Mouse (Mus musculus) spleen, postnatal 36 days (tissue): ENCODE results near the gene 1700042G07Rik.
A peak's percentile ranks its signal among the peaks of the same experiment; 100 is the strongest.
"Not testable (repeated sequence)": the region's sequence is repeated elsewhere in the genome, so short reads cannot be mapped to it uniquely, and the experiment has no call there.

Source experiments
- DNase-seq, 2 experiments: peaks; one replicate each; pipeline ENCODE4 v3.0.0; 2022; ENCODE audit warnings: low spot score in 2 of 2, mixed read lengths in 1 of 2

1700042G07Rik gene

GRCm38 (mm10) chr4:116208891-116209290 is 35.7 kb downstream of the 1700042G07Rik start:
- DNase-seq: no peak

DNA sequence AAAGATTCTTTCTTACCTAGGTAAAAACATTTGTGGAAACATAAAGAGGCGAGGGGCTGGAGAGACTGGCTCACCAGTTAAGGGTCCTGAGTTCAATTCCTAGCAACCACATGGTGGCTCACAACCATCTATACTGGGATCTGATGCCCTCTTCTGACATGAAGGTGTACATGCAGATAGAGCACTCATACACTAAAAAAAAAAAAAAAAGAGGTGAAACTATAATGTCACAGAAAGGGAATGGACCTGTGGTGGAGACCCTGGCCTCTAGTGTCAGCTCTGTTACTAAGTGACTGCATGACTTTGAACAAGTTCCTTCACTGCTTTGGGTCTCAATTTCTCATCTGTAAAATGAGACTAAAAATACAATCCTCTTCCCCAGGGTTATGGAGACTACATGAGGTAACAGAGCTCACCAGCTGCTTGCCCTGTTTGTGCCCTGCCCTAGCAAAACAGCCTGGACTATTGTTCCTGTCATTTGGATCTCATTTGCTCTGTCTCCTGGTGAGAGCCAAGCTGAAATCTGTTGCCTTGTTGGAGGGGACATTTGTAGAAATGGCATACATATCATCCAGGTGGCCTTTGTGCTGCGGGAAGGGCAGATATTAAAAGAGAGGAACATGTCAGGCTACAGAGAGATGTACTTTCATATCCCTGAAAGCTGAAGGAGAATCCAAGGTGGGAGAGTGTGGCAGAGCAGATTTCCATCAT is 42.9 kb downstream of the 1700042G07Rik start:
- DNase-seq: no peak

- no peak for DNase-seq
These were observed 43.9 kb downstream of the 1700042G07Rik start for GRCm38 (mm10) chr4:116217046-116217445.

DNA sequence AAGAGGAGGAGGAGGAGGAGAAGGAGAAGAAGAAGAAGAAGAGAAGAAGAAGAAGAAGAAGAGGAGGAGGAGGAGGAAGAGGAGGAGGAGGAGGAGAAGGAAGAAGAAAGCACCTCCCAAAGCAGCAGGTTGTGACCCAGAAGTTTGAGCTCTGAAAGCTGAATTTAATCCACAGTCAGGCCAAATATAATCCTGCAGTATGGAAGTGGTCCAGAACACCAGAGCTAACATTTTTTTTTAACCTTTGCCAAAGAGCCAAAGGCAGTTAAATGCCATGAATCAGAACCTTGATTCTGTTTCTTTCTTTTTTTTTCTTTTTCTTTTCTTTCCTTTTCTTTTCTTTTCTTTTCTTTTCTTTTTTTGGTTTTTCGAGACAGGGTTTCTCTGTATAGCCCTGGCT is 44.5 kb downstream of the 1700042G07Rik start:
- DNase-seq: not testable (repeated sequence)

DNA sequence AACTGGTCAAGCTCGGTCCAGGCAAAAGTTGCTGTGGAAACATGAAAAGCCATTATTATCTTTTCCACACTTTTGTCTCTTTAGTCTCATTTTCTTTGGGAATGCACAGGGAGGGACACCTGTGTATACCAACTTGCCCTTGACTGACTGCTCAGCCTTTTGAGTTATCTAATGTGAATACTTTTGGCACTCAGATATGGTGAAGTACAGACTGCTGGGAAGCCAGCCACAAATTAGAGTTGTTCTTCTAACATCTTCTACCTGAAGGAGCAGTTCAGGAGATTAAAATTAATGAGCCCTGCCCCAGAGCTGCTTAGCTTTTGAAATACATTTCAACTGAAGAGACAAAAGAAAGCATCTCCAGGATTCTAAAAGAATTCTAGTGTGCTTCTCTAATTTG is 45.9 kb downstream of the 1700042G07Rik start:
- no peak for DNase-seq

DNA sequence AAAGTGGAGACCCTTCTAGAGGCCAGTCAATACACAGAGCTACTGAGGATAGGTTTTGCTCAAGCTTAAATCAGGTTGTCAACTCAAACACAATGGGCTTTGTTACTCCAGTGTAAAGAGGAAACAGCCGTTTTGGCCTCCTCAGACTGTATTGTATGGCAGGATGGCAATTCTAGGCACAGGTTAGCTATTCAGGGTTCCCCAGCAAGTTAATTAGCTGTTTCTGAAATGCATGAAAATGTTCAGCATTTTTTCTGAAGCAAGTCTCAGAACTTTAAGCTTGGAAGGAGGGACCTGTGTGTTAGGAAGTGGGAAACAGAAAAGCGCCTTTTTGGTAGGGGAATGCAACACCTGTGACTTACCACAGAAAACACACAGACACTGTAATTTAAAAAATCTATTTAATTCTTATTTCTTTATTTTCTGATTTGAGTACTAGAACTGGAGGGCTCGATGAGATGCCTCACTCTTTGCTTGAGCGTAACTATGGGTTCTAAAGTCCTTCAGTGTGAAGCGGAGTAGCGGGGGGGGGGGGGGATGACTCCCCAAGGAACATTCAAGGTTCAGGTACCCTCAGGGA is 47.0 kb downstream of the 1700042G07Rik start:
- DNase-seq: no peak

- DNase-seq: no peak
These were observed 47.6 kb downstream of the 1700042G07Rik start for GRCm38 (mm10) chr4:116220780-116221139.

DNA sequence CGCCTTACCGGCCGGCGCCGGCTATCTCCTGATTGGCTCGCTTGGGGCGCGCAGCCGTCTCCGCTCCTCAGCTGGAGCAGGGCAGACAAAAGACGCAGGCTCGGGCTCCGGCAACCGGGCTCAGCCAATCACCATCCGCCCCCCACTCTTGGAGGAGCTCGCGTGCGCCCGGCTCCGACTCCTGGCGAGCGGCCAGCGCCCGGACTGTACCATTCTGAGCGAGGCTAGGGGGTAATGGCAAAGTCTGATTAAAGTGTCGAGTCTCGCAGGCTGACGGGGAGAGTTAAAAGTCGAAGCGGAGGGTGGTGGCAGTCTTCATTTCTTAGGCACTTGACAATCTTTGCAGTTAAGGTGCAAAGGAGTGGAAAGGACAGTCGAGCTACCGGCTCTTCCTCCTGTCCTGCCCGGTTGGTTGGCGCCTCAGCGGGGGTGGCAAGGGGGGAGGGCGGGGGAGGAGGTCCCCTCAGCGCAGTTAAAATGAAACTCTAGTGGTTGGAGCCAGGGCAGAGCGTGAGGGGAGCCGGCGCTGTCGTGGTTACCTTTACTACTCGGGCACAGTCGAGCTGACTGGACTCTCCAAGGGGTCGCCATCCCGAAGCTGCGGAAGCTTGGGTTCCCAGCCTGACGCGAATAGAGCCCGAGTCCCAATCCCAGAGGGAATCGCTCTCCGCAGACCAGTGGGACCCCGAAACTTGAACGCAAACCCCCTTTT is 48.1 kb downstream of the 1700042G07Rik start, which contains the start of gene Pik3r3:
Gene Pik3r3 (plus strand): TSS at position 479 of the 712 bp plus-strand sequence.
- peak; percentile 98 to 99 for DNase-seq

GRCm38 (mm10) chr4:116221996-116222842 is 49.0 kb downstream of the 1700042G07Rik start:
- peak in 1 of 2 experiments; percentile 12 for DNase-seq

- no peak for DNase-seq
These were observed 49.6 kb downstream of the 1700042G07Rik start for GRCm38 (mm10) chr4:116222843-116223119.
